Mouse (Mus musculus) lung, embryonic 16.5 days (tissue): Measurements from ENCODE around the gene Mbnl2. TPM values are rescaled to one million over a fixed set of nuclear protein-coding genes. Genes with fewer than 3 reads are reported as not detected.

Experiments used
- ATAC-seq: fragments of 200-750 bp; cut with Nextera tagmentation; 2 replicates; pipeline ENCODE4 v1.8.0; 2017; ENCODE audit warnings: low read depth, mild to moderate bottlenecking, moderate library complexity
- H3K27ac ChIP-seq: fragments of 300-500 bp; sonication (generic); 2 replicates; pipeline ENCODE4 v1.5.1; 2014; ENCODE audit warnings: mild to moderate bottlenecking, control low read depth, low read length
- H3K27me3 ChIP-seq: fragments of 300-500 bp; sonication (generic); 2 replicates; pipeline ENCODE4 v1.6.1; 2014; ENCODE audit warnings: low read depth, low read length, mixed read lengths; ENCODE audit not compliant: control insufficient read depth, insufficient read depth
- H3K36me3 ChIP-seq: fragments of 300-500 bp; sonication (generic); 2 replicates; pipeline ENCODE4 v1.6.1; 2014; ENCODE audit warnings: low read length; ENCODE audit not compliant: control insufficient read depth, insufficient read depth
- H3K4me1 ChIP-seq: fragments of 300-500 bp; sonication (generic); replicated peaks from 2 replicates; pipeline ENCODE4 v1.6.1; 2014; ENCODE audit warnings: low read length, mixed read lengths; ENCODE audit not compliant: control insufficient read depth, insufficient read depth
- H3K4me2 ChIP-seq: fragments of 300-500 bp; sonication (generic); 2 replicates; pipeline ENCODE4 v1.6.1; 2014; ENCODE audit warnings: low read depth, low read length, control low read depth
- H3K4me3 ChIP-seq: fragments of 300-500 bp; sonication (generic); 2 replicates; pipeline ENCODE4 v1.5.1; 2014; ENCODE audit warnings: mild to moderate bottlenecking, low read length, control low read depth
- H3K9ac ChIP-seq: fragments of 300-500 bp; sonication (generic); 2 replicates; pipeline ENCODE4 v1.6.1; 2014; ENCODE audit warnings: low read length, control low read depth
- H3K9me3 ChIP-seq: fragments of 300-500 bp; sonication (generic); 2 replicates; pipeline ENCODE4 v1.6.1; 2016; ENCODE audit warnings: low read length; ENCODE audit not compliant: control insufficient read depth
- WGBS: fragments of 180-500 bp; shearing (Covaris S2); extraction: QIAGEN DNeasy Blood & Tissue Kit; methylation state at CpG from one replicate; pipeline ENCODE4 v1.1.7; 2014; 5-methylcytosine and 5-hydroxymethylcytosine counted together
- polyA plus RNA-seq: library from polyadenylated mRNA; unstranded; fragments of >200 nt; fragmentation: Nextera tagmentation; extraction: Ambion mirVana; gene quantifications from 2 replicates; pipeline ENCODE4 v1.2.1, GENCODE M21; 2015

The Mbnl2 gene
- polyA plus RNA-seq, 1 experiment from 2014 or later, result 164 TPM

- no peak overlapping the region; the same call in 1 of the 2 replicates for H3K27ac ChIP-seq
- ATAC-seq, result no peak
Measured at GRCm38 (mm10) chr14:120441836-120442235, 166.4 kb downstream of the Mbnl2 start.

GRCm38 (mm10) chr14:120454221-120454620 lies 178.8 kb downstream of the Mbnl2 start:
- WGBS, result 91% methylated on average over 7 of the region's 7 CpGs

More at GRCm38 (mm10) chr14:120441836-120442235, 166.4 kb downstream of the Mbnl2 start:
- H3K36me3 ChIP-seq, result 0 out of 2 replicates have a peak, but pooled peaks cover 2% of the 10 kb centered on the region
- 80% methylated on average over 13 of the region's 13 CpGs for WGBS
- H3K9ac ChIP-seq, result no peak overlapping the region
- 0 out of 2 replicates have a peak, but pooled peaks cover 2% of the 10 kb centered on the region for H3K9me3 ChIP-seq
- H3K4me1 ChIP-seq, result no peaks in the 10 kb centered on the region
- H3K27me3 ChIP-seq, result no peaks in the 10 kb centered on the region
- H3K4me3 ChIP-seq, result no peak overlapping the region
- H3K4me2 ChIP-seq, result no peak overlapping the region

GRCm38 (mm10) chr14:120463938-120464727 lies 188.7 kb downstream of the Mbnl2 start:
- WGBS, result 56% methylated on average over 3 of the region's 3 CpGs
- Histone ChIP-seq H3K4me2 (no peak overlapping the region), H3K27me3 (no peaks in the 10 kb centered on the region), H3K4me1 (no peaks in the 10 kb centered on the region), H3K4me3 (no peak overlapping the region), H3K36me3 (no peaks in the 10 kb centered on the region), H3K27ac (no peak overlapping the region), H3K9ac (no peak overlapping the region), H3K9me3 (no peaks in the 10 kb centered on the region)
- peak; percentile 80 for ATAC-seq

More at GRCm38 (mm10) chr14:120454221-120454620, 178.8 kb downstream of the Mbnl2 start:
- ATAC-seq, result no peak
- H3K9me3 ChIP-seq, result peaks cover 7% of the 10 kb centered on the region
- no peaks in the 10 kb centered on the region for H3K36me3 ChIP-seq
- H3K4me3 ChIP-seq, result no peak overlapping the region
- no peaks in the 10 kb centered on the region for H3K4me1 ChIP-seq
- no peak overlapping the region for H3K9ac ChIP-seq
- no peaks in the 10 kb centered on the region for H3K27me3 ChIP-seq
- H3K4me2 ChIP-seq, result no peak overlapping the region
- H3K27ac ChIP-seq, result no peak overlapping the region

- Histone ChIP-seq H3K9me3 (no peaks in the 10 kb centered on the region), H3K36me3 (no peaks in the 10 kb centered on the region), H3K4me2 (no peak overlapping the region), H3K27me3 (no peaks in the 10 kb centered on the region), H3K4me1 (no peaks in the 10 kb centered on the region), H3K4me3 (no peak overlapping the region), H3K9ac (no peak overlapping the region), H3K27ac (no peak overlapping the region)
- WGBS, result 80% methylated on average over 4 of the region's 4 CpGs
- ATAC-seq, result no peak
Measured at GRCm38 (mm10) chr14:120466816-120467215, 191.3 kb downstream of the Mbnl2 start.

- no peaks in the 10 kb centered on the region for H3K27me3 ChIP-seq
- H3K9ac ChIP-seq, result no peak overlapping the region
- 75% methylated on average over 14 of the region's 14 CpGs for WGBS
- no peaks in the 10 kb centered on the region for H3K36me3 ChIP-seq
- H3K4me2 ChIP-seq, result no peak overlapping the region
- no peaks in the 10 kb centered on the region for H3K4me1 ChIP-seq
- H3K4me3 ChIP-seq, result no peak overlapping the region
- ATAC-seq, result no peak
- H3K27ac ChIP-seq, result no peak overlapping the region
- H3K9me3 ChIP-seq, result no peaks in the 10 kb centered on the region
Measured at GRCm38 (mm10) chr14:120469126-120469790, 193.8 kb downstream of the Mbnl2 start.

- ATAC-seq, result no peak
- no peaks in the 10 kb centered on the region for H3K27me3 ChIP-seq
- peaks cover 15% of the 10 kb centered on the region for H3K4me1 ChIP-seq
- no peak overlapping the region for H3K9ac ChIP-seq
- H3K36me3 ChIP-seq, result no peaks in the 10 kb centered on the region; the same call in 1 of the 2 replicates
- peak overlapping the region; percentile 74 for H3K4me2 ChIP-seq
- H3K27ac ChIP-seq, result no peak overlapping the region
- no peaks in the 10 kb centered on the region for H3K9me3 ChIP-seq
- H3K4me3 ChIP-seq, result no peak overlapping the region; the same call in 1 of the 2 replicates
- WGBS, result 53% methylated on average over 7 of the region's 7 CpGs
Measured at GRCm38 (mm10) chr14:120476186-120476697, 200.8 kb downstream of the Mbnl2 start.

GRCm38 (mm10) chr14:120477288-120477981 lies 202.0 kb downstream of the Mbnl2 start:
- Histone ChIP-seq H3K9ac (peak overlapping the region; percentile 86), H3K27ac (peak overlapping the region; percentile 98), H3K4me2 (peak overlapping the region; percentile 74), H3K4me1 (peaks cover 17% of the 10 kb centered on the region), H3K9me3 (peaks cover 3% of the 10 kb centered on the region; the same call in 1 of the 2 replicates), H3K36me3 (peaks cover 7% of the 10 kb centered on the region), H3K27me3 (no peaks in the 10 kb centered on the region), H3K4me3 (peak overlapping the region; percentile 76)
- ATAC-seq, result peak; percentile 92
- 0% methylated on average over 46 of the region's 46 CpGs for WGBS

- Histone ChIP-seq H3K4me3 (peak within 1 kb of the TSS; percentile 76), H3K27ac (peak within 1 kb of the TSS; percentile 98), H3K9me3 (peaks cover 3% of the 10 kb centered on the region; the same call in 1 of the 2 replicates), H3K4me1 (peaks cover 17% of the 10 kb centered on the region), H3K9ac (peak within 1 kb of the TSS; percentile 86), H3K27me3 (no peaks in the 10 kb centered on the region), H3K36me3 (peaks cover 8% of the 10 kb centered on the region), H3K4me2 (peak within 1 kb of the TSS; percentile 74)
- ATAC-seq, result peak; percentile 92
- WGBS, result under 1% methylated on average over 56 of the region's 78 CpGs
Measured at GRCm38 (mm10) chr14:120477982-120478568, 202.6 kb downstream of the Mbnl2 start, which contains the start of gene Rap2a. Gene Rap2a (plus strand): TSS chr14:120478444.
